9 mouse cellular contexts compared by ENCODE assay signal in genomic region chr16:91076180-91076579, GRCm38 (mm10). TPM values are rescaled to one million over a fixed set of nuclear protein-coding genes. Genes with fewer than 3 reads are reported as not detected.
DNase-seq lines count a peak whose midpoint lies in the region; TF ChIP-seq lines count a peak whose summit lies in the region.
"Had no signal": no experiment of that assay in that cellular context is flagged by ENCODE, and none has a peak within 500 bp of the region (broad histone marks: within the 10 kb centered on the region; RNA-seq: fewer than 3 reads in every experiment).

No protein-coding gene starts in this region.

- no peaks in the 10 kb centered on the region for H3K27me3 ChIP-seq in E14TG2a.4 (ENCODE audit: insufficient read depth, low read length)

- H3K9me3 ChIP-seq in E14TG2a.4 (ENCODE audit: low read length): peaks cover 16% of the 10 kb centered on the region

- peaks cover 20% of the 10 kb centered on the region for H3K4me1 ChIP-seq in E14TG2a.4 (replicated peaks; ENCODE audit: low read depth, low read length)
- H3K4me1 ChIP-seq in bone marrow macrophage, adult 2 months (ENCODE audit: control insufficient read depth, insufficient read depth, low read length): no peaks in the 10 kb centered on the region

- H3K36me3 ChIP-seq in E14TG2a.4 (ENCODE audit: insufficient read depth, low read length): no peaks in the 10 kb centered on the region

- TF ChIP-seq CTCF in E14TG2a.4 (conservative IDR thresholded peaks at IDR 0.05; ENCODE audit: low read length): peak; percentile 22
- peak; percentile 30; the same call in 1 of the 2 replicates for TF ChIP-seq CTCF in bone marrow macrophage, adult 2 months (IDR thresholded peaks at IDR 0.05; ENCODE audit: low read depth, low read length)

- DNase-seq in layer of hippocampus, adult 11-12 months (ENCODE audit: low spot score): peak; percentile 36
- DNase-seq in layer of hippocampus, postnatal 36 days: no peak
- DNase-seq in spleen, postnatal 4 days (ENCODE audit: low spot score in 2 of 2): peak; percentile 59 to 79
- DNase-seq in cerebellum, adult 9-11 months: no peak
- DNase-seq in gastrocnemius, postnatal 10 days: no peak
- DNase-seq in cerebellum, adult 11-12 months: no peak

- H3K4me3 ChIP-seq in E14TG2a.4 (replicated peaks; ENCODE audit: low read length): no peak overlapping the region
- no peak overlapping the region for H3K4me3 ChIP-seq in bone marrow macrophage, adult 2 months (ENCODE audit: insufficient read depth, low read length)

- TF ChIP-seq POLR2A in bone marrow macrophage, adult 2 months (IDR thresholded peaks at IDR 0.05; ENCODE audit: borderline replicate concordance, low read depth, low read length): no peak

- H3K27ac ChIP-seq in bone marrow macrophage, adult 2 months (ENCODE audit: insufficient read depth, low read depth, low read length): no peak overlapping the region
- H3K27ac ChIP-seq: macrophage had no signal

RNA-seq across cellular contexts. Expression of gene 4932438H23Rik, which starts 18.7 kb away (rescaled TPM):
- total RNA-seq in layer of hippocampus, postnatal 36 days (2021): 1 to 10 TPM; 1.2 to 1.4 TPM
- not detected in 2 replicates for polyA plus RNA-seq in bone marrow macrophage, adult 2 months (2012; ENCODE audit: insufficient read depth, insufficient read length, missing spikeins)
- total RNA-seq in gastrocnemius, postnatal 10 days (2021): 1 to 10 TPM; 1.3 to 2.6 TPM

RNA-seq across cellular contexts. Expression of gene Paxbp1, which starts 31.8 kb away (rescaled TPM):
- total RNA-seq in layer of hippocampus, postnatal 36 days (2021): 10 to 100 TPM; 68.1 to 77.8 TPM
- 91.7 and 108 TPM in 2 replicates for polyA plus RNA-seq in bone marrow macrophage, adult 2 months (2012; ENCODE audit: insufficient read depth, insufficient read length, missing spikeins)
- total RNA-seq in gastrocnemius, postnatal 10 days (2021): 10 to 100 TPM; 12.8 to 26.2 TPM

Comparison
In these comparisons a context has a peak if more than half of its experiments do, and no peak if none do; other contexts are left out.
1. DNase-seq: peak in layer of hippocampus, adult 11-12 months (single experiment) and spleen, postnatal 4 days (2 of 2); none in layer of hippocampus, postnatal 36 days (0 of 2), cerebellum, adult 9-11 months (single experiment), gastrocnemius, postnatal 10 days (single experiment) and cerebellum, adult 11-12 months (single experiment).